Mouse (Mus musculus) lung, embryonic 14.5 days (tissue): Measurements from ENCODE around the gene Eps15l1. TPM values are rescaled to one million over a fixed set of nuclear protein-coding genes. Genes with fewer than 3 reads are reported as not detected.

ENCODE experiments used
- ATAC-seq: fragments of 200-750 bp; cut with Nextera tagmentation; 2 replicates; pipeline ENCODE4 v1.8.0; 2017; ENCODE audit warnings: mild to moderate bottlenecking, moderate TSS enrichment, moderate library complexity; ENCODE audit not compliant: insufficient read depth
- DNase-seq: peaks from one replicate; pipeline ENCODE4 v3.0.0-alpha.2; 2015
- H3K27ac ChIP-seq: fragments of 300-500 bp; sonication (generic); 2 replicates; pipeline ENCODE4 v1.5.1; 2014; ENCODE audit warnings: low read depth, mild to moderate bottlenecking, moderate library complexity
- H3K27me3 ChIP-seq: fragments of 300-500 bp; sonication (generic); 2 replicates; pipeline ENCODE4 v1.6.1; 2014; ENCODE audit warnings: low read length, control low read depth; ENCODE audit not compliant: insufficient read depth
- H3K36me3 ChIP-seq: fragments of 300-500 bp; sonication (generic); 2 replicates; pipeline ENCODE4 v1.6.1; 2014; ENCODE audit warnings: control low read depth; ENCODE audit not compliant: insufficient read depth
- H3K4me1 ChIP-seq: fragments of 300-500 bp; sonication (generic); 2 replicates; pipeline ENCODE4 v1.6.1; 2014; ENCODE audit warnings: antibody characterized with exemption, control low read depth; ENCODE audit not compliant: insufficient read depth
- H3K4me2 ChIP-seq: fragments of 300-500 bp; sonication (generic); 2 replicates; pipeline ENCODE4 v1.6.1; 2014; ENCODE audit warnings: mild to moderate bottlenecking
- H3K4me3 ChIP-seq: fragments of 300-500 bp; sonication (generic); 2 replicates; pipeline ENCODE4 v1.5.1; 2014; ENCODE audit warnings: low read depth, low read length
- H3K9ac ChIP-seq: fragments of 300-500 bp; sonication (generic); 2 replicates; pipeline ENCODE4 v1.6.1; 2014
- H3K9me3 ChIP-seq: fragments of 300-500 bp; sonication (generic); 2 replicates; pipeline ENCODE4 v1.6.1; 2016; ENCODE audit warnings: low read depth, low read length, control low read depth
- CTCF ChIP-seq: IDR thresholded peaks from 2 replicates; pipeline ENCODE4 v1.5.1; 2016; ENCODE audit warnings: antibody characterized with exemption, low read depth
- WGBS: fragments of 180-500 bp; shearing (Covaris S2); extraction: QIAGEN DNeasy Blood & Tissue Kit; methylation state at CpG from one replicate; pipeline ENCODE4 v1.1.7; 2014; 5-methylcytosine and 5-hydroxymethylcytosine counted together
- polyA plus RNA-seq: library from polyadenylated mRNA; unstranded; fragments of >200 nt; fragmentation: Nextera tagmentation; extraction: Ambion mirVana; gene quantifications from 2 replicates; pipeline ENCODE4 v1.2.1, GENCODE M21; 2014

Eps15l1 gene
- polyA plus RNA-seq, 1 experiment from 2014 or later, result 69.4 TPM

DNA sequence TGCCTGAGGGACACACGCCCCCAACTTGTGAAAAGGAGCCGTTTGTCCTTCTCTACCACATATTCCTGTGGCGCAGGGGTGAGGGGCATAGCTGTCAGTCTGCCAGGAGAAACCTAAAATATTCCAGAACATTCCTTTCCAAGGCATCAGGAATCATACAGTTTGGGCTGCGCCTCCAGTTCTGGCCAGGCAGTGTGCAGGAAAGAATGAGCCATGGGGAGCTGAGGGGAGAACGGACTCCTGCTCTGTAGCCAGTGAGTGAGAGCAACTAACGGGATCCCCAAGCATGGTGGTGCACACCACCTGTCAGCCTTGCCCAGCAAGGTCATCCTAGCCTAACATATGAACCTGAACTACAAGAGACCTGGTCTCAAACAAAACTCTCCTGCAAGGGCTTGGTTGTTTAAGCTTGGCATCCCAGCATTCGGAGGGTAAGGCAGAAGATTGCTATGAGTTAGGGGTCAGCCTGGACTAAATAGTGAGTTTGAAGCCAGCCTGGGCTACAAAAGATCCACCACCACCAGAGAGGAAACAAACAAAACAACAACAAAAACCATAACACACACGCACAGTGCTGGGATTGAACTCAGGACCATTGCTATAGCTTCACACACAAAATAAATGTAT, 118.2 kb downstream of the Eps15l1 start:
- H3K4me1 ChIP-seq, result no peaks in the 10 kb centered on the region
- DNase-seq, result peak; percentile 3
- no peaks in the 10 kb centered on the region for H3K36me3 ChIP-seq
- peak; percentile 30; the same call in 1 of the 2 replicates for ATAC-seq
- no peak overlapping the region for H3K27ac ChIP-seq
- no peaks in the 10 kb centered on the region for H3K27me3 ChIP-seq
- H3K4me3 ChIP-seq, result no peak overlapping the region
- no peaks in the 10 kb centered on the region for H3K9me3 ChIP-seq
- 61% methylated on average over 8 of the region's 8 CpGs for WGBS
- no peak overlapping the region for H3K4me2 ChIP-seq
- TF ChIP-seq CTCF, result no peak
- no peak overlapping the region for H3K9ac ChIP-seq

DNA sequence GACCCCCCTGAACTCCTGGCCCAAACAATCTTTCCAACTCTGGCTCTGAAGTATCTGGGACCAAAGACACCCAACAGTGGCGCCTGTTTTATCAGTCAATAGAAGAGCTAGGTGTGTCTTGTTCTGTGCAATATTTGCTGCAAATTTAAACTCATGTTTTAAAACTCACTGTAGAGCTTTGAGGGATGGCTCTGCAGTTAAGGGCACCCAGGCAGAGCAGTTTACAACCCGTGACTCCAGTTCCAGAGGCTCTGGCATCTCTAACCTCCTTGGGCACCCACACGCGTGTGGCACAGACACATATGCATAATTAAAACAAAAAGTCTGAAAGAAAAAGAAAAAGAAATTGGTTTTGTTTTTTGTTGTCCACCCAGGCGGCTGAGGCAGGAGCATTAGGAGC, 119.8 kb downstream of the Eps15l1 start:
- DNase-seq, result no peak
- 70% methylated on average over 5 of the region's 5 CpGs for WGBS
- no peak overlapping the region for H3K4me2 ChIP-seq
- no peak for ATAC-seq
- no peaks in the 10 kb centered on the region for H3K4me1 ChIP-seq
- H3K36me3 ChIP-seq, result no peaks in the 10 kb centered on the region
- no peak overlapping the region for H3K4me3 ChIP-seq
- H3K27ac ChIP-seq, result no peak overlapping the region
- no peak overlapping the region for H3K9ac ChIP-seq
- no peaks in the 10 kb centered on the region for H3K27me3 ChIP-seq
- TF ChIP-seq CTCF, result no peak
- no peaks in the 10 kb centered on the region for H3K9me3 ChIP-seq

DNA sequence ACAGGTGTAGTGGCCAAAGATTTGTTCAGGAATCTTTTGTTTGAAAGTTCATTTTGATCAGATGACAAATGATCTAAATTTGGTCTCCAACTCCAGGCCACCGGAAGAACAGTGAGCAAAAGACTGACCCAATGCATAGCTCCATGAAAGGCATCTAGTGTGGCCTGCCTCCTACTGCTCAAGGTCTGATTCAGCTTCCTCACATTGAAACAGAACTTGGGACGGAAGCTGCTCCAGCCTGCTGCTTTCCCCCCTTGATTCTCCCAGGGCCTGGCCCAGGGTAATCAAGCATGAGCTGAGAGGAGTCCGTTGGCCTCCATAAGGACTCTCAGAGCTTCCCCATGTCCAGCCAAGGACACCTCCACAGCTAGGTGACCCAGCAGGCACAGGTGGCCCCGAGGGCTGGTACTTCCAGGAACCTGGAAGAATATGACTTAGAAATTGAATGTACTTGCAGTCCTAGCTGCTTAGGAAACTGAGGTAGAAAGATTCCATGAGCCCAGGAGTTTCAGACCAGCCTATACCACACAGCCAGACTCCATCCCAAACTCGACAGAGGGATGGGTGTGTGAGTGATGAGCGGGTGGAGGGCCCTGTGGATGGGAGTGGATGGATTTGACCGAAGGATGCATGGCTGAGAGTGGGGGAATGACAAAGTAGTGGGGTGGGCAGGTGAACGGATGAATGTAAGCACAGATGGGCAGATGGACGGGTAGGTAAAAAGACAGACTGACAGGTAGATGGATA, 120.4 kb downstream of the Eps15l1 start:
- Histone ChIP-seq H3K9me3 (no peaks in the 10 kb centered on the region), H3K4me2 (no peak overlapping the region), H3K36me3 (no peaks in the 10 kb centered on the region), H3K4me3 (no peak overlapping the region), H3K4me1 (no peaks in the 10 kb centered on the region), H3K9ac (no peak overlapping the region), H3K27ac (no peak overlapping the region), H3K27me3 (no peaks in the 10 kb centered on the region)
- no peak for ATAC-seq
- 70% methylated on average over 9 of the region's 9 CpGs for WGBS
- DNase-seq, result peak; percentile 9
- TF ChIP-seq CTCF, result no peak

DNA sequence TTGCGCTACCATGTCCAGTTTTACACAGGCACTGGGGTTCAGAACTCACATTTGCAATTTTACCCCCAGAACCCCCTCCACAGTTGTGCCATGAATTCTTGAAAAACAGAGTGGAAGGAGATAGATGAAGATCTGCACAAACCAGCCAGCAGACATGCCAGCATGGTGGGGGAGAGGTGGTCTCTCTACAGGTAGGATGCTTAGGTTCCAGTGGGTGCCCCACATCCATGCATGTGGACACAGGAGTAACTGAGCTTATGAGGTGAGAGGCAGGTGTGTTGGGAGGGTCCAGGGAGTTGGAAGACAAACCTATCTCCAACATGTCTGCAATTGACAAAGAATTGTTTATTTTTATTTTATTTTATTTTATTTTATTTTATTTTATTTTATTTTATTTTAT, 122.3 kb downstream of the Eps15l1 start:
- Histone ChIP-seq H3K4me3 (no peak overlapping the region), H3K4me2 (no peak overlapping the region), H3K27ac (no peak overlapping the region), H3K27me3 (no peaks in the 10 kb centered on the region), H3K9ac (no peak overlapping the region), H3K4me1 (no peaks in the 10 kb centered on the region), H3K9me3 (no peaks in the 10 kb centered on the region), H3K36me3 (no peaks in the 10 kb centered on the region)
- ATAC-seq (no peak), DNase-seq (no peak)
- WGBS, result 71% methylated on average over 1 of the region's 1 CpGs
- TF ChIP-seq CTCF, result no peak

DNA sequence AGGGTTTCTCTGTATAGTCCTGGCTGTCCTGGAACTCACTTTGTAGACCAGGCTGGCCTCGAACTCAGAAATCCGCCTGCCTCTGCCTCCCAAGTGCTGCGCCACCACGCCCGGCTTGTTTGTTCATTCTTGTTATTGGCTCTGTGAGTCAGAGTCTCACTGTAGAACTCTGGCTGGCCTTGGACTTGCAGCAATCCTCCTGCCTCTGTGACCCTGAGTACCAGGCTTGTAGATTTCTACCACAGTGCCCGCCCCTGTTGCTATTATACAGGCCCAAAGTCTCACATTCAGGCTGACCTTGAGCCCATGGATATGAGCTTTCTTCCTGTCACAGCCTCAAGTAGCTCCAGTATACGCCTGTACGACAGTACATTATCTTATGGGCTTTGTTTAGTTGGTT, 124.7 kb downstream of the Eps15l1 start:
- Histone ChIP-seq H3K9me3 (no peaks in the 10 kb centered on the region), H3K4me3 (no peak overlapping the region), H3K4me2 (no peak overlapping the region), H3K27me3 (no peaks in the 10 kb centered on the region), H3K9ac (no peak overlapping the region), H3K4me1 (no peaks in the 10 kb centered on the region), H3K27ac (no peak overlapping the region), H3K36me3 (no peaks in the 10 kb centered on the region)
- WGBS, result 93% methylated on average over 8 of the region's 8 CpGs
- DNase-seq (no peak), ATAC-seq (no peak)
- TF ChIP-seq CTCF, result no peak

DNA sequence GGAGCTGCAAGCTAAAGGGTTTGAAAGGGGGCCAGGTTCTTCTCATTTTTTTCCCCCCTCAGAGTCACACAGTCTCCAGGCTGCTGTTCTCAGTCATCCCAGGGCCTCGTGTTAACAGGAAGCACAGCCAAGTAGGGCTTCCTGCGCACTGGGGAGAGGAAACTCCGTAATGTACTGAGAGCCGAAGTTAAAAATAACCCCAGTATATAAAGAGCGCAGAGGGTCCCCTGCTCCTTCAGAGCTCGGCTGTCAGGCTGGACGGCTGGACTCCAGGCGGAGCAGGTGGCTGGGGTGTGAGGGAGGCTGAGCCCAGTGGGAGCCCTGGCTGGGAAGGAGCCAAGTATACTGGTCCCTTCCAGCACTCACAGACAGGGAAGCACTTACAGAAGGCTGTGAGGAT, 125.6 kb downstream of the Eps15l1 start:
- Histone ChIP-seq H3K4me3 (no peak overlapping the region), H3K9ac (no peak overlapping the region), H3K36me3 (no peaks in the 10 kb centered on the region), H3K4me1 (no peaks in the 10 kb centered on the region), H3K27me3 (no peaks in the 10 kb centered on the region), H3K4me2 (peak overlapping the region; percentile 18; the same call in 1 of the 2 replicates), H3K9me3 (no peaks in the 10 kb centered on the region), H3K27ac (peak overlapping the region; percentile 84)
- 29% methylated on average over 8 of the region's 8 CpGs for WGBS
- ATAC-seq (peak; percentile 94), DNase-seq (peak; percentile 79)
- no peak for TF ChIP-seq CTCF

DNA sequence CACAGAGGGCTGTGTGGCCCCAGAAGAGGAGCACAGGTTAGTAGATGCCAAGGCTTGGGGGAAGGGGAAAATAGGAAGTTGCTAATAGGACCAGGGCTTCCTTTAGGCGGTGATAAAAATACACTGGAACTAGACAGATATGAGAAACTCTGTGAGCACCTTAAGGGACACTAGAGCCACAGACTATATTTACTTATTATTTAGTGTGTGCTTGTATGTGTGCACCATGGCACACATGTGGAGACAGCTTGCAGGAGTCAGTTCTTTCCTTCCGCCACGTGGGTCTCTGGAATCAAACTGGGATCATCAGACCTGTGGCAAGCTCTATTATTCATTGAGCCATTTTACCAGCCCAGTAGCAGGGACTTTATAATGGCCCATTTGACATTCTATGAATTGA, 126.1 kb downstream of the Eps15l1 start:
- Histone ChIP-seq H3K9ac (no peak overlapping the region), H3K4me3 (no peak overlapping the region), H3K9me3 (no peaks in the 10 kb centered on the region), H3K4me2 (no peak overlapping the region), H3K27me3 (no peaks in the 10 kb centered on the region), H3K27ac (peak overlapping the region; percentile 79), H3K36me3 (no peaks in the 10 kb centered on the region), H3K4me1 (no peaks in the 10 kb centered on the region)
- WGBS, result 64% methylated on average over 3 of the region's 3 CpGs
- no peak for TF ChIP-seq CTCF
- peak; percentile 17 for DNase-seq
- no peak for ATAC-seq
